Mouse (Mus musculus) MEL-GATA-1-ER (cell line): ENCODE data around the gene Dido1.

Experiments
- DNase-seq: peaks from one replicate; pipeline ENCODE4 v3.0.0-alpha.2; 2012; ENCODE audit warnings: low read depth; ENCODE audit errors: extremely low read depth

Gene Dido1

DNA sequence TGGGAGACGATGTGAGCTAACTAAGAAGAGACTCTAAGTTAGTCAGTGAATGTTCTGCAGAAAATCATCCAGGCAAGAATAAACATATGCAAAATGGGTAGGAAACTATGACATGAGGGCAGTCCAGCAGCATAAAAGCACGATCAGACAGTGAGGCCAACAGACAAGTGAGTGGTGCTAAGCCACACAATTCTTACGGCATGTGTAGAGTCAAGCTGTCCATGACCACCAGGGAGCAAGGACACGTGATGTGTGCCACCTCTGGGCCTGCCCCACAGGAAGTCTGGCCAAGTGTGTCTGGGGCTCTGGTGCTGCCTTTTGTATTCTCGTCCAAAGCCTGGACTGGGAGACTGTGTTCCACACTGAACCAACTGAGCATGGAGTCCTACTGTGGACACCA, 20.0 kb downstream of the Dido1 start:
- no peak for DNase-seq

DNA sequence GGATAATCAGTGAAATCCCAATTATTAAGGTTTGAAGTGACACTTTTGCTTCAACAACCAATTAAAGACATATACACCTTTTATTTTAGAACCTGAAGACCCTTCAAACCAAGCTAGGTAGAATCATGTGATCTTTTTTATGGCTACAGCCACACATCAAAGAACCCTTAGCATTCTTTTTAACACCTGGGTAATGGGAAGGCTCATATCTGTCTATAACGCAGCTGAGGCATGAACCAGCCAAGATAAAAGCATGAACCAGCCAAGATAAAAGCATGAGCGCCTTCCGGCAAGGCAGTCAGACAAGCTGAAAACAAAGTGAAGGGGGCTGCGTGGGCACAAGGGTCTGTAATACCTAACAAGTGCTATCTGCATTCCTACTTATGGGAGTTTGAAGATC, 25.8 kb downstream of the Dido1 start:
- no peak for DNase-seq

DNA sequence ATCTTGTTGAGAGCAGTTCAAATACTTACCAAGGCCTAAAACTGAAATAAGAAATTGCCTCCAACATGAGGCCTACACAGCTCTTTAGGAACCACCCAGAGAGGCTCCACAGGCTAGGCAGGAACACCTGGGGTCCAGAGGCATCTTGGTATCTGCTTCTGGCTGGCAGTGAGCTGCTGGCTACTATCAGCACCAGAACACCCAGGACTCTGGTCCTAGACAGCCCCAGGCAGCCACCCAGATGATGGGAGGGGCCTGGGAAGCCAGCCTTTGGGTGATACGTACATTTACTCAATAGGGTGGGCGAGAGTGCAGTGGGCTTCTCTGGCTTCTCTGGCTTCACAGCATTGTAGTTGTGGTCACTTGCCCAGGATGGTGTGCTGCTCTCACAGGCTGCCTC, 26.3 kb downstream of the Dido1 start:
- no peak for DNase-seq

DNA sequence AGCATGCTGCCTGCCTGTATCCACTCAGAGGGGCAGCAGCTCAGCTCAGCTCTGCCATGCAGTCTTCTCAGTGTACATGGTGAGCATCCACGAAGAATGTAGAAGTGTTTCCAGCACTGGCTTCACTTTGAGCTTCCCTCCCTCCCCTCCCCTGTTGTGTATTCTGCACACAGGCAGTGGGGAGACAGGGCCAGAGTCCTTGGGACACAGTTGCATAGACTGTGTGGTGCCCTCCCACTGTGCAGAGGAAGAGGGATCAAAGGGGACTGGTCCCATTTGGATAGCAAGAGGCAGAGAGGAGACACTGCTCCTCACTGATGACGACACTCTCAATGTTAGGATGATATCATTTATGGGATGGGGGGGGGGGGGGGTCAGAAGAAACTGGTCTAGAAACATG, 28.6 kb downstream of the Dido1 start:
- DNase-seq: no peak

DNA sequence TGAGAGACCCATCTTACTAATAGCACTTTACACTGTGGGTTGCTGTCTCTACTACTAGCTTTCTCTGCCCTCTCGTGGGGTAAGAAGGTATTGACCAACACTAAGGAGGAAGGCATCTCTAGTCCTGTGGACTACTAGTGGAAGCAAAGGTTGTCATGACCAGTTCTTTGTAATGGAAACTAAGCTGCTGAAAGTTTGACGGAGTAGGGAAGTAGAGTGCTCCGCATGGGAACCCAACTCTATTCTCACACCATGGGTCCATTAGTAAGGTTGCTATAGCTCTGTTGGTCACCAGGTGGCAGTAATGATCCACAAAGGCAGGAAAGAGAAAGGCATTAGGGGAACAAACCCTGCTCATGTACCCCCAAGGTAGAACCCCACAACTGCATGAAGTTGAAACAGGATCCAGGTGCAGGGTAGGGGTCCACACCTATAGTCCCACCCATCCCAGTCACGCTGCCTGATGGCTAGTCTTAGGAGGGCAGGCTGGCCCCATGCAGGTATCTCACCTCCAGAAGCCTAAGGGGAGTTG, 31.1 kb downstream of the Dido1 start:
- DNase-seq: no peak

DNA sequence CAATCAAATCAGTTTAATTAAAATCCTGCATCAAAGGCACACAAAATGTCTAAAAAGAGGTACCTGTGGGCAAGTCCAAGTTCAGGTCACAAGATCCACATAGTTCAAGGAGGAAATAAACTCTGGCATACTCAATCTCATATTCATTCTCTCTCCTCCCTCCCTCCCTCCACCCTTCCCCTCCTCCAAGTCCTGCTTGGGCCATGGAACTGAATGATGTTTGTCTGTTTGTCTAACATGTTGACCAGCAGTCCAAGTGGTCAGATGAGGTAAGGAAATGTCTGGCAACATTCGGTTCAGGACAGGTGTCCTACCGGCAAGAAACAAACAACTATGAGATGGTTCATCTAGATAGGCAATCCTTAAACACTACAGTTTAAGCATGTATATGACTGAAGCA, 33.1 kb downstream of the Dido1 start:
- no peak for DNase-seq

DNA sequence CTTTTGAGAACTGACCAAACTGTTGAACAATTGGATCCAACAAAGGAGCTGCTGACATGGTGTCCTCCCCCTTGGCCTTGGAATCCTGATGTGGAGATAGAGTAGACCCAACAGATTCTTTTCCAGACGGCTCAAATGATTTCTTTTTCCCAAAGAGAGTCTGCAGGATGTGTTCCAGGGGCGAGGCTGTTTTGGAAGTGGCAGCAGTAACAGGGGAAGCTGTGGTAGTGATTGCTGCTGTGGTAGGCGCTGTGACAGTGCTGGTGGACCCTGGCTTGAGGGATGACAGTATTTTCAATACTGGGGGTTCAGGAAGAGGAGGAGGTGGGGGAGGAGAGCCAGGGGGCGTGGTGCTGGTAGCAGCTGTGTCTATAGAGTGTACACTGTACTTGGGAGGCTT, 47.8 kb downstream of the Dido1 start:
- no peak for DNase-seq

DNA sequence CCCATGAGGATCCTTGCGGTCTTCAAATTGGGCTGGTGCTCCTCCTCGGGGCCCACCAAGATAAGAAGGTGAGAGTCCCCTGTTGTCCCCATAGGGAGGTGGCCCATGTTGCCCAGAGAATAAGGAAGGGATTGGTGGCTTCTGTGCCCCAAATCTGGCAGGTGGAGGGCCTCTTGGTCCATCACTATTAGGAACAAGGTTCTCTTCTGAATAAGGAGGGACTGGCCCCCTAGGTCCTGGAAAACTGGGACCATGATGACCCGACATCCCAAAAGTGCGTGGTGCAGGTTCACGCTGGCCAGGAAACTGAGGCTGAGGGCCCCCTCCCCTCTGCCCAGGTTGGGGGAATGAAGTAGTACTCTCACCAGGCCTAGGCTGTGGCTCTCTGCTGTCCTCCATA, 49.3 kb downstream of the Dido1 start:
- DNase-seq: no peak

DNA sequence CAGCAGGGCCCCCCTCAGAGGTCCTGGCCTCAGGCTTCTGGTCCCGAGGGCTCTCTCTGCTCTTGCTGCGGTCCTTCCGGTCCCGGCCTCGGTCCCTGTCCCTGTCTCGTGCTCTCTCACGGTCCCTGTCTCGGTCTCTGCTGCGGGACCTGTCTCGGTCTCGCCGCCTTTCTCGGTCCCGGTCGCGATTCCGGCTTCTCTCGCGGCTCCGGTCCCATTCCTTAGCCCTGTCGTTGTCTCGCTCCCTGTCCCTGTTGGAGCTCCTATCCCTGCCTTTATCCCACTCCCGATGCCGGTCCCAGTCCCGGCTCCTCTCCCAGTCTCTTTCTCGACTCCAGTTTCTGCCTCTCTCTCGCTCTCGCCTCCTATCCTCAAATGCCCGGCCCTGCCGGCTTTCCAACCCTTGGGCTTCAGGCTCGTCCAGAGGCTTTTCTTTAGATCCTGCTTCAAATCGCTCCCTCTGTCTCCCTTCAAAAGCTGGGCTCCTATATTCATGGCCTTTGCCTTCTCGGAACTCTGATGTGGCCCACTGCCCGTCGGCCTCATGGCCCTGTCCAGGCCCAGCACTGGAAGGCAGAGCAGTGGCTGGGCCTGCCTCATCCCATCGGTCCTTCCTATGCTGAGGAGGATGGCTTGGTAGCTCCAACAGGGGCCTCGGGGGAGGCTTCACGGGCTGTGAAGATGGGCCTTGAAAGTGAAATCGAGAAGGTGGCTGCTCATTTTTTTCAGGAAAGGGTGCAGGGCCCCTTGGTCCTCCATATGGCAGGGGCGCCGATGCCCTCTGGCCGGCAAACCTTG, 50.2 kb downstream of the Dido1 start:
- no peak for DNase-seq

DNA sequence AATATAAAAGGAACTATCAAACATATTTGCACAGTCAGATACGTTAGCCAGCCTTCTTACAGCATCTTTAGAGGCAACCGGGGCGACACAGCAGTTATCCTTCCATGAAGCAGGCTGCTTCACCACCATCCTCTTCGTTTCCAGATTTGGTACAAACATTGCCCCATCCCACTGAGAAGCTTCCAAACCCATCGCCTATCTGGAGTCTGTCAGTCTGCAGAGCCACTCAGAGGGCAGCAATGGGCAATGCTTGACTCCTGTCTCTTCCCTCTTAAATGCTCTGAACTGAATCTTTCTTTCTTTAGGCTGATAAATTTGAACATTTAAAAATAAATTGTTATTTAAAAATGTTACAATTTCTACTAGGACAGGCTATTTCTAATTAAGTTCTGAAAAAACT, 51.4 kb downstream of the Dido1 start:
- DNase-seq: no peak

DNA sequence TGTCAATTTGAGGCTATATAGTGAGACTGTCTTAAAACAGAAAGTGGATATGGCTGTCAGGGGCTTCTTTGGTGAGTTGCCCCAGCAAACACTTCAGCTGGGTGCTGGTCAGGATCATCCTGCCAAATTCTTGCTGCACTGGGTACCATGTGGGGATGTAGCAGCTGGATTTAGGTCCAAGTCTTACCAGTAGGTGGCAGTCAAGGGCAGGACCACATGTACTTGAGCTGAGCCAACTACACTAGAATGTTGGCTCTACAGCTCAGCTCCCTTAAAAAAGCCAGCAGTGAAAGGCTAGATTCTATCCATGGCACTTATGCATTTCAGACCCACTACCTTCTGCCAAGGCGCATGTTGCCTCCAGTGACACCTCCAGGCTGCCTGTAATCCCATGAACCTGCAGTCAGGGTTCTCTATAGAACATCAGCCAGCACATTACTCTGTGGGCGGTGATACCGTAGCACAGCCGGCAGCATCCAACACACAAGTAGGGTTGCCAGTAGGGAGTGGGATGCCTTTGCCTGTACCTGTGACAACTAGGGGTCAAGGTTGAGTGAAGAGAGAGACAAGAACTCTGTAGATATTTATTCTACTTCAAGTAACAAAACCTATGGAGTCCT, 52.3 kb downstream of the Dido1 start:
- peak; percentile 44 for DNase-seq

DNA sequence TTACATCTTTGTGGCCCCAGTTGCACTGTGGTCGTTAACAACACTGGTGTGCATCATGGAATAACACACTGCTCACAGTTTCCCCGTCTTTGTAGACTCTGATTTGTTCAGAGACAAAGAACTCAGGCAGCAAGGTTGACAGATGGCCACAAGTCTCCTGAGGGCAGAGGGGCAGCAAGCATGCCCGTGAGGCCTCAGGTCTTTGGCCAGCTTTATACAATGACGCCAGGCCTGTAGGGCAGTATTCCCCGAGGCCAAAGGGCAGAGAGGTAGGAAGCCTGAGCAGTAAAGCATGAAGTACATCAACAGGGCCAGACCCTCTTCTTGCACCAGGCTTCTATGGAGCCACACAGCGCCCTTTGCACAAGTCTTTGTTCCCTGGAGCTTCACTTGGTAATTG, 54.6 kb downstream of the Dido1 start:
- DNase-seq: no peak

DNA sequence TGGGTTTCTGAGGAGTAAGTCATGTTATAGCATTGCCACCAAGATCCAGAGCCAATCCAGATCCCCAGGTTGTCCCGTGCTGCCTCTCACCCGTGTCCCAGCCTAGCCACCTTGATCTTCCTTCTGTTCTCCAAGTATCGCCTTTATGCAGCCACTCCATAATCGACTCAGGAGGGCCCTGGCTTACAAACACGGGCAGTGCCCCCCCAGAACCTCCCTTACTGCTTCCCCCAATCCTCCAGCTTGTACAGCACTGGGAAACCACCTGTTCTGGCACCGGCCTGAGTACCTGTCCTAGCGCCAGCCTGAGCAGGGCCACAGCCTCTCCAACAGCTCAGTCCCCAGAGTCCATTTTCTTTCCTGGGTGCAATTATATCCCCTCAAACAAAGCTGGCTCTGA, 55.1 kb downstream of the Dido1 start:
- DNase-seq: no peak

DNA sequence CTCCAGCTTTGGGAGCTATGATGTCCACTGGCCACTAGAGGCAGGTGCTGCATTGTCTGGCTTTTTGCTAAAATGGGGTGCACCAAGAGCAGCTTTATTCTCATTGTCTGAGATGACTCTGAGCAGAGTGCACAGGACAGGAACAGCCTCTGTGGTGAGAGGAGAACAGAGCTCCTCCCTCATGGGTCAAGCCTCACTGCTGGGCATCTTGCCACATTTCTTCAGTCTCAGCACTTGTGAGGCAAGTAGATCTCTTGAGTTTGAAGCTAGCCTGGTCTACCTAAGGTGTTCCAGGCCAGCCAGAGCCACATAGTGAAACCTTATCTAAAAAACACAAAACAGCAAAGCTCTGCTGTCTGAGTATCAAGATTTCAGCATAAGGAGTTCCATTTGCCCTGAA, 63.0 kb downstream of the Dido1 start:
- no peak for DNase-seq

DNA sequence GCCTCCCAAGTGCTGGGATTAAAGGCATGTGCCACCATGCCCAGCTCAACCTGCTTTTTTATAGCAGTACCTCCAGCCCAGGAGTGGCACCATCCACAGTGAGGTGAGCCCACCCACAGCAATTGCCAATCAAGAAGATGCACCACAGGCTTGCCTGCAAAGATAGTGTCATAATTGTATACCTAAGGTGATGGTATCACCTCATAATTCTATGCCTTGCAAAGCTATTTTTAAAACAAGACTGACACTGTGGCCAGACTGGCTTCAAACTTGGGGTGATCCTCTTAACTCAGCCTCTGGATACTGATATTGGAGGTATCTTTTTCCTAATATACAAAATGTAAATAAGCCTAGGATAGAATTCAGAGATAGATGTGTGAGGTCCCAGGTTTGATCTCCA, 66.2 kb downstream of the Dido1 start:
- no peak for DNase-seq

DNA sequence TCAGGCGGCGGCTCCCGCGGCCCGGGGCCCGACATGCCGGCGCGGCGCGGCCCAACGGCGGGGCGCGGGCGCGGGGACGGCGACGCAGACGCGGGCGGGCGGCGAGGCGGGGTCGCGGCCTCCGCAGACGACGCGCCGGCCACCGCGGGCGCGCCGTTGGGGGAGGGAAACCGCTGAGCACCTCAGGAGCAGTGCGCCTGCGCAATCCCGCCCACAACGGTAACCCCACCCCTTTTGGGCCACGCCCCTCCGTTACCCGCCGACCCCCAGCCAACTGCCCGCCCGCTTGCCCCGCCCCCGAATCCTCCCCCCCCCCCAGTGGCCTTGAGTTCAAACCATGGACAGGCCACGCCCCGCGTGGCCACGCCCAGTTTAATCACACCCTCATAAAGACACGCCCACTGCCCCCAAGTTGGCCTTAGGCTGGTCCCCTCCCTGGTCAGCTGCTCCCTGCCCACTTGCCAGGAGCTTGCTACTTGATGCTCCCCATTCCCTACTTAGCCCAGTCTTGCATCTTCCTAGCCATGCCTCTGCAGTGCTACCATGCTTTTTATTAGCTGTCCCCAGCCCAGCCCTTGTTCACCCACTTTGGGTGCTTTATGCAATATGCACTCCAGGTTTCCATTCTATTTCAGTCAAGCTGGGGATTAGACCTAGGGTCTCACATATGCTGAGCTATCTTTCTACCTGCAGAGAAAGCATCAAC, 67.1 kb downstream of the Dido1 start, which contains the start of gene Tcfl5:
Gene Tcfl5 (minus strand): TSS at position 154 of the 706 bp plus-strand sequence.
- no peak for DNase-seq

DNA sequence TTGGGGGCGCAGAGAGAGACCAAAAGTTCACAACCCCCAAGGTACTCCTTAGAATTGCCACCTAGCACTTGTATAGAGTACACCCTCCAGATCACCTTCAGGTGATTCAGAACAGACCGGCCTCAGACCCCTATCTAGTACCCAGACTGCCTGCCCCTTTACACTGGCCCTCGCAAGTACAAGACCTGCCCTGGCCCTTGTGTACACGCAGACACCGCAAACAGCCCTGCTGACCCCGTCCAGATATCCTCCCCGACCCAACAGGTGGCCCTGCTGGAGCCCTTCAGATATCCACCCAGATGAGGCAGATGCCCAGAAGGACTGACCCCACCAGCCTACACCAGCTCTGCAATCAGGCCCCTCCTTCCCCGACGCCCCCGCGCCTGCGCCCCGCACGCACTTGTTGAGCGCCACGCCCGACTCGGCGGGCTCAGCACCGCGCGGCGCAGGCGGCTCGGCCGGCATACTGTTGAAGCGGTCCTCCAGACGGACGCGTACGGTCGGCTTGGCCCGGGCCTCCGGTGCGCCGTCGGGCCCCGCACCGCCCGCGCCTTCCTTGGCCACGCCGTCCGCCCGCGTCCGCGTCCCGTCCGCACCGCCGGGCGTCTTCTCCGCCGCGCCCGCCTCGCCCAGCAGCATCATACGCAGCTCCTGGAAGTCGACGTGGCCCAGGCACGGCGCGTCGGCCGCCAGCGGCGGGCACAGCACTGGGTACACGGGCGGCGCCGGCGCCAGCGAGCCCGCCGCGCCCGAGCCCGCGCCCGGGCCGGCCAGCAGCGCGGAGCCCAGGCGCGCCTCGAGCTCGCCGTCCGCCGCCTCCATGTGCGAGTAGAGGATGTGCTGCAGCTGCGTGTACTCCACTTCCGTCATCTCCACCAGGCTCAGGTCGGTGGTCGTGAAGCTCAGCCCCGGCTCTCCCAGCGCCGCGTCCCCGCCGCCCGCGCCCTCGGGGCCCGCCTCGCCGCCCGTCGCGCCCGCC, 67.9 kb downstream of the Dido1 start:
- no peak for DNase-seq

DNA sequence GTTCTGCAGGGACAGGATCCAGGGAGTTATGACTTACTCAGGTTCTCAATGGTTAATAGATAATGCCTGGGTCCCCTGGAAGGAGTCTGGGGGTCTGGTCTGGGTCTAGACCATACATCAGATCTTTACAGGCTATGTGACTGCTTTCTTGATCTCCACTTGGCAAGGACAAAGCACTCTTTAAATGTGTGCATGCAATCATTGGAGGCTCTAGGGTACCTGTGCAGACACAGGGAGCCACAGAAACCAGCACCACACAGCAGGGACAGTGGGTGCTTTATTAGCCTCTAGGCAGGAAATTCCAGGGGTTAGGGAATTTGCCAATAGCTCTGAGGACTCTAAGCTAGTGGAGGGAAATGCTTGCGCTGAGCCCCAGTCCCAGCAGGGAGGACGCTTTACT, 97.9 kb downstream of the Dido1 start:
- no peak for DNase-seq

DNA sequence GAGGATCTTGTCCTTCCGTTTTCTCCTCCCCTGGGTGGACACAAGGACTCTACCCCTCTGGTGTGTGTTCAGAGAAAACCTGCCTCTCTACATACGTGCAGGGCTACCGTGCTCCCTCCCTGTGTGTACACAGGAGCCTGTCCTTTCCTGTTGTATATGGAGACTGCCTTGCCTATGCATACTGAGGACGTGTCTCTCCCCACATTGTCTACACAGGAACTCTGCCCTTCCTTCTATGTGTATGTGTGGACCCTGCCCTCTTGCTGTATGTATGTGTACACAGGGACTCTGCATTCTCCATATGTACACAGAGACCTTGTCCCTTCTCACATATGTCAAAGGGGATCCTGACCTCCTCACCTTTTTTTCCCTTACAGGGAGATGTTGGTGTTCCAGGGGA, 99.5 kb downstream of the Dido1 start:
- no peak for DNase-seq
